Mouse (Mus musculus) left cerebral cortex, postnatal 36 days (tissue): ENCODE measurements at regions not wholly inside any gene's neighbourhood (a gene's known extent, or its start where the extent isn't known, plus 50 kb on each side); places are given as distances from the start of the nearest gene placed in this dataset.
A peak's percentile ranks its signal among the peaks of the same experiment; 100 is the strongest.
"Not testable (repeated sequence)": the region's sequence is repeated elsewhere in the genome, so short reads cannot be mapped to it uniquely, and the experiment has no call there.

ENCODE experiments used
- DNase-seq, 2 experiments: peaks; one replicate each; pipeline ENCODE4 v3.0.0; 2021 to 2022; ENCODE audit warnings: low spot score in 2 of 2, mixed read lengths in 1 of 2
- intact Hi-C: fragments of 180-260 bp; cut with DNase I; formaldehyde crosslinking; loops from one replicate; pipeline ENCODE4 v1.15.1; 2025

DNA sequence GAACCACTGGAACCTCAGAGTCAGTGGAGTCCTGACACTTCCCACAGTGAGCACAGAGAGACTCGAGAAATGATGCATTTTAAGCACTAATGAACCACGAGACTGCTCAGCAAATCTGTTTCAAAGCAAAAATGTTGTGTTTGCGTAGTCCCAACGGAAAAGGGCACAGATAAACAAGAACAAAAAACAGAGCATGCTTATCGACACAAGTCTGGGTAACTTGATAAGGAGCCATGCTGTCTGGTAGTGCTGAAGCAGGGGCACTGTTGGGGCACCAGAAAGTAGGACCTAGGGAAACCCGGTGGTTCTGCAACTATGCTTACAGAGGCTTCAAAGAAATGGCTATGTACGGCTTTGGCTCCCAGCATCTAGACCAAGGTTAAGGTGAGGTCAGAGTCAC is 172.7 kb upstream of the Hes1 start:
- intact Hi-C loops, result no loop called here
- no peak for DNase-seq

- DNase-seq, result no peak
- intact Hi-C loops, result no loop called here
Measured at GRCm38 (mm10) chr16:29893871-29894828, 170.0 kb upstream of the Hes1 start.

DNA sequence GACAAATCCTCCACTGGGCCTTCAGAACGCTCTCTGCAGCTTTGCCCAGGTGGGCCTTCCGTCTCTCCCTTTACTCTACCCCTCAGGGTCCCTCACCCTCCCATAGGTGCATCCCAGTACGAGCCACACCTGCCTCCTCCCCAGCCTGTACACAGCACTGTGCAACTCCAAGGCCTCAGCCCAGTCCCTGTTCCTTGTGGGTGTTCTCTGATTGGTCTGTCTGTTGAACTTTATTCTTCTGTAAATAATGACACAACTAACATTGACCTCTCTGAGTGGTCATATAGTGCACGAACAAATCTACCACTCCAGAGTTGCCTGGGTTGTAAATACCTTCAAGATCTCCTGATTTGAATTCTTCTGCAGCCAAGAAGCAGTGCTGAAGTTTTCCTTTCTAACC is 167.8 kb upstream of the Hes1 start:
- intact Hi-C loops, result no loop called here
- no peak for DNase-seq

- DNase-seq, result no peak
- intact Hi-C loops, result no loop called here
Measured at GRCm38 (mm10) chr16:29903510-29903909, 160.7 kb upstream of the Hes1 start.

DNA sequence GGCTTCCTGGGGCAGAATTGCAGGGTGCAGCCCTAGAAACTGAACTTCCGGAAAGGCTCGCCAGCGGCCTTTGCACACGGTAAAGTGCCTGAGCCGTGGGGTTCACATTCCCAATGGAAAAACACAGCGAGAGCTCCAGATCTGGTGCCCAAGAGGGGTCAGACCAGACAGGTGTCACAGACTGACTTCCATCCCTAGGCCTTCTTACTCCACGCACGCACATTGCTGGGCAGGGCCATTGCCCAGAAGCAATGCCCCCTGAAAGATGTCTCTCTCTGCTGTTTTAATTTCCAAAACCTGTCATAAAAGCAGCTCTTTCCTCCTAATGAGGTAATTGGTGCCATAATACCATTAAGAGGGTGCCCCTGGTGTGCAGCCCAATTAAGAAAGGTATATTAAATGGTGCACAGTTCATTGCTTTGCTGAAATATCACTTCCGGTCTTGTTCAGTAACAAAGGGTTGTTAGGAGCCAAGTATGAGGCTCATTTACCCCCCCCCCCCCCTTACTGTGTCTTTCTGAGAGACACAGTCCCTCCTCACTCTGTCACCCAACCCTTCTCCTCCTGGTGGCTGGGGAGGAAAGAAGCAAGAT is 159.9 kb upstream of the Hes1 start:
- no peak for DNase-seq
- intact Hi-C loops, result no loop called here

- DNase-seq, result no peak
- intact Hi-C loops, result no loop called here
Measured at GRCm38 (mm10) chr16:29907331-29907730, 156.9 kb upstream of the Hes1 start.

GRCm38 (mm10) chr16:29908031-29908430 is 156.2 kb upstream of the Hes1 start:
- intact Hi-C loops, result no loop called here
- no peak for DNase-seq

GRCm38 (mm10) chr16:29909923-29910465 is 154.2 kb upstream of the Hes1 start:
- no peak for DNase-seq
- intact Hi-C loops, result no loop called here

DNA sequence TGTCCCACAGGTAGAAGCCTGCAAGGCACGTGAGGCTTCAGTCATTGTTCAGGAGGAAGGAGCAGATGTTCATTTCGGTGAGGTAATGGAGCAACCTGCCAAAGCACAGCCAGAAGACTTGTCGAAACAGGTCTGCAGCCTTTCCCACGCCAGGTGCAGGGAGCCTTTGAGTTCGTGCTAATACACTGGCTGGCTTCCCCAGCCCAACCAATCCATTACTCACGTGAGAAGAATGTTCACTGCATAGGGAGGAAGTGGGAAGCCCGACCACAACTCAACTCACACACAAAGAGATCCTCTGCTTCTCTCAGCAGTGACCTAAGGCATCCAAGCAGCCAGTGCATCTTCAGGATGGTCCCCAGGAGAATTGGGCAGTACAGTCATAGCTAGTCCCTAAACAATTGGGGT is 153.0 kb upstream of the Hes1 start:
- DNase-seq, result no peak
- intact Hi-C loops, result no loop called here

DNA sequence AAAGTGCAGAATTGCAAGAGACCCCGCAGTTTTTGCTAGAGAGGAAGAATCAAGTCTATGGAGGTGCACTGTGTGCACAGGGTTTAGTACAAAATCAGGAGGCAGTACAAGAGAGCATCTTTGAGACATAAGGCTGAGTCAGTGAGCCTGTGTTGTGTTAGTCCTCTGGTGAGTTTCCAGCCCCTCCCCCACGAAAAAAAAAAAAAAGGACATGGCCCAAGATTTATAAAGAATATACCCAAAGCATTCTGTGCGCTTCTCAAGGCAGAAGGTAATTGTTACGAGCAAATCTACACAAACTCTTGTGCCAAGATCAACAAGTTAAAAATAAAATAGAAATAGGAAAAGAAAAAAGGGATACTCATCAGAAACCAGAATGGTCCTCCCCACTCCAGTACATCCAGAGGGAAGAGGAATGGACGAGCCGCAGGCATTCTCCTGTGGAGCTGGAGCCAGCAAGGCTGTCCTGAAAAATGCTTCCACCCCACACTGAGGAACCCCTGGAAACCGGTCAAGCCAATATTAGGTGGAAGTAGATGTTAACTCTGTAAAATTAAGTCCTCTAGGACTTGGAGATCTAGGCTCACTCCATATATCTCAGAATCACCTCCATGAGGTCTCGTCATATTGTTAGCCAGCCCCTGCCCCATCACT is 150.7 kb upstream of the Hes1 start:
- intact Hi-C loops, result no loop called here

GRCm38 (mm10) chr16:29915346-29915745 is 148.8 kb upstream of the Hes1 start:
- intact Hi-C loops, result no loop called here

More for the DNA sequence above, 150.7 kb upstream of the Hes1 start:
- DNase-seq, result no peak

DNA sequence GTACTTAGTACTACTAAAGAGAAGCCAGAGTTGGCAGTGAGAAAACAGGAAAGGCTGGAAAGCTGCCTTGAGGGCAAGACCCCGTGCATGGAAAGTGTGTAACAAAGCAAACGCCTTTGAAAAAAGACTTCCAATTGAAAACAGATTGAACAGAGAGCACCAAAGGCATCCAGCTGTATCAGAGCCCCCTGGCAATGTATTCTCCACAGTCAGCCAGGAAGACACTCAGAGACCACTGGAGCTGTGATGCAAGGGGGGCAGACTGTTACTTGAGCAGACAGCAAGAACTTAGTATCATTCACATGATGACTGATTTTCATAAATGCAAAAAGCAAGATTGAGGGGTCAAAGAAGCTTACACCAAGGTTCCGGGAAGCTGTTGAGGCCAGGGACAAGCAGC is 146.2 kb upstream of the Hes1 start:
- intact Hi-C loops, result no loop called here
- no peak for DNase-seq

More at GRCm38 (mm10) chr16:29915346-29915745, 148.8 kb upstream of the Hes1 start:
- peak in 1 of 2 experiments; percentile 32 for DNase-seq

- intact Hi-C loops, result no loop called here
- DNase-seq, result no peak
Measured at GRCm38 (mm10) chr16:29918396-29918795, 145.8 kb upstream of the Hes1 start.

DNA sequence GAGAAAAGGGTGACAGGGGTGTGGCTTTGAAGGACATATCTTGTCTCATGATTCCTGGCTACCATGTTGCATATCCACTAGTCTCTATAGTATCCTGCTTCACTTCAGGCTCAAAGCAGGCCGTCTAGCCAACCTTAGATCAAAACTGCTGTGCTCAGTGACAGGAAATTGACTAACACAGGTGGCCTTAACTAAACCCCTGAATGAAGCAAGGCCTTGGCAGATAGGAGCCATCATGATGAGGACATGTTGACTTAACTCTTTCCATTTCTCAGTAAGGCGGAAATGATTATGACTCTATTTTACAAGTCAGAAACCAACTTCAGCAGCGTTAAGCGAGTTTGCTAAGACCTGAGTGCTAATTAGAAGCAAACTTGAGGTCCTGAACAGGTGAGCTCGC is 143.2 kb upstream of the Hes1 start:
- DNase-seq, result no peak
- intact Hi-C loops, result no loop called here

DNA sequence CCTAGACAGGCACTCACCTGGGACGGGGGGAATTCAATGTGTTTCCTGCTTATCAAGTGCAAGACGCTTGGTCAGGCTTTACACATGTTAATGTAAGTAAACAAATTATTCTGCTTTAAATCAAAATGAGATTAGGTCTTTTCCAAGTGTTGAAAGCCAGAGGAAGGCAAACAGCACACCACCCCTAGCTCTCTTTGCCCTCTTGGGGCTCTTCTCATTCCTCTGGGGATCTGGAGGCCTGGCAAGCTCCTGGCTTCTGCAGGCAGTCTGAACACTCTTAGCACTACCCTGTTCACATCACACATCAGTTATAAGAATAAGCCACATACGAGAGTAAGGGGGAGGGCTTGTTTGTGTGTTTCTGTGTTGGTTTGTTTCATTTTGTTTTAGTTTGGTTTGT is 142.8 kb upstream of the Hes1 start:
- DNase-seq, result no peak
- intact Hi-C loops, result no loop called here

GRCm38 (mm10) chr16:29927276-29927675 is 136.9 kb upstream of the Hes1 start:
- intact Hi-C loops, DNase-seq: not testable (repeated sequence)

DNA sequence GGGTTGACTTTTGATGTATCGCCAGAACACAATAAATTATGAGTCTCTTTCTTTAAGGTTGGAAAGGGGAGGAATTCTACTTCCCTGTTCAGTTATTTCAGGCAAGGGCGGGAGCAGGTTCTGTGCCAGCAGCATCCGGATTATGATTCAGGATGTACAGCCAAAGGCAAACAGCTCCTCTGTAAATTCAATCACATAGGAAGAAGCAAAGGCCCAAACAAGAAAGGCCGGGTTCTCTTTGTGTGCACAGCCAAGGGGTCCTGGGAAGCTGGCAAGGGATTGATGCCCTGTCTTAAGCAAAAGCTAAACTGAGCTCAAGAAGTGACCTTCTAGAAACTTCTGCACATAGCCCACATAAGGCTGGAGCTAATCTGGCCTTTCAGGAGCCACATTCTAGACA is 135.9 kb upstream of the Hes1 start:
- no peak for DNase-seq
- intact Hi-C loops, result no loop called here

DNA sequence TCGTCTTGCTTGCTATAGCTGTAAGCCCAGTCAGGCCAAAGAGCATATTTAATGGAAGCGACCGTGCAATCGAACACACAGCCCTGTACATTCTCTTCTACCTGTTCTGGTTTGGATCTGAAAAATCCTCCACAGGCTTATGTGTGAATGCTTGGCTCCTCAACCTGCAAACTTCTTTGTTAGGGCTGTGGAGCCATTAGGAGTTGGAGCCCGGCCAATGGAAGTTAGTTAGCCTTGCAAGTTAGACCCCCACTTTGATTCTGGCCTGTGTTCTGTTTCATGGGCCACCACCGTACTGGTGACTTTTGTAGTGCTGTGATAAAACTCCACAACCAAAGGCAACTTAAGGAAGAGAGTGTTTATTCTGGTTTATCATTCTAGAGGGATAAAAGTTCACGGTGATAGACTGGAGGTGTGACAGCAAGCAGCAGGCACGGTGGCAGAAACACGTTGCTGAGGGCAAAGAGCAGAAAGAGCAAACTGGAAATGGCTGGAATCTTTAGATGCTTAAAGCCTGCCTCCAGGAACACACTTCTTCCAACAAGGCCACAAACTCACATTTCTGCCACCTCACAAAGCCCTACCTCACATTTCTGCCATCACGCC is 132.3 kb upstream of the Hes1 start:
- no peak for DNase-seq
- intact Hi-C loops, result no loop called here

DNA sequence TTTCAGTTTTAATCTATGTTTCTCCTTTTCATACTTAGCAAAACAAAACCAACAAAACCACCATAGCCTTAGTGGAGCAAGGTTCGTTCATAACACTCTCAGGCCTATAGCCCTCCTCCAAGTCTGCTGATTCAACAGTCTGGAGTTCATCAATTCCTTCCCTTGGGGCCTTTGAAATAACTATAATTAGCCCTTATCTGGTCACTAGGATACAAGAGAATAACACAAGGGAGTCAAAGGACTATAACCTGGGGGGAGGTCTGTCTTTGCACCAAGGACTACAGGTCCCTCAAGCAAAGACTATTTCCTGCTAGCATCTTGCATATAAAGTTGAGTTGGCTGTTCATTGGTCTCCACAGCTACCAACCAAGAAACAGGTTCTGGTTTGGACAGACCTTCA is 129.5 kb upstream of the Hes1 start:
- intact Hi-C loops, result no loop called here
- no peak for DNase-seq

DNA sequence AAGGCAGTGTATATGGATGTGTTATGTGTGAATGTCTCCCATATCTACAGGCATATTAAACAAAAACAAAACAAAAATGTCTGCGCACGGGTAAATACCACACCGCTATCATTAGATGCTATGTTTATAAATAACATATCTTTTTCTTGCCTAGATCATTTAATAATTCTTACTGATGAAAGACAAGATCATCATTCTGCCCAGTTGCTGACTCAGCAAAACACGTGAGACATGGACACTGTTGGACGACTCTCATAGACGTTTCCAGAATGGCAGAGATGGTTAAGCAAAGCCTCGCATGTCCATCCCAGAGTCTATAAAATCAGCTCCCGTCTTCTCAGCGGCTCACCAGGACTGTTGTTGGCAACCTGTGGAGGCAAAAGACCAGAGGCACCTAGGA is 125.5 kb upstream of the Hes1 start:
- DNase-seq, result no peak
- intact Hi-C loops, result no loop called here
